Mouse (Mus musculus) central nervous system, embryonic 14 days (tissue): ENCODE measurements around the gene Speer4f1. TPM values are rescaled to one million over a fixed set of nuclear protein-coding genes. Genes with fewer than 3 reads are reported as not detected.

Experiments used
- polyA plus RNA-seq: library from polyadenylated mRNA; depleted of rRNA; stranded (reverse); fragments of >200 nt; gene quantifications from 2 replicates; pipeline ENCODE4 v1.2.3, GENCODE M21; 2012; rRNA removed

The Speer4f1 gene
- polyA plus RNA-seq = not detected in 2 replicates

GRCm38 (mm10) chr5:17475798-17476197 lies at the start of gene Speer4f1:
Gene Speer4f1 (plus strand): TSS chr5:17476098.

Other genes with a start within 250 kb of the Speer4f1 start
- gene Speer4f2, start 102.9 kb upstream of the Speer4f1 start, polyA plus RNA-seq = not detected in 2 replicates
- gene Sema3c, start 98.2 kb downstream of the Speer4f1 start, polyA plus RNA-seq = 10.9 and 12.2 TPM in 2 replicates